Mouse (Mus musculus): ENCODE results near the gene Phf23. TPM values are rescaled to one million over a fixed set of nuclear protein-coding genes. Genes with fewer than 3 reads are reported as not detected.
A peak's percentile ranks its signal among the peaks of the same experiment; 100 is the strongest.
"Not testable (repeated sequence)": the region's sequence is repeated elsewhere in the genome, so short reads cannot be mapped to it uniquely, and the experiment has no call there.

Phf23 gene
- polyA plus RNA-seq, 1 experiment: 44.4 TPM

- H3K4me3 ChIP-seq (replicated peaks; ENCODE audit: insufficient read depth, low read depth, low read length): no peak overlapping the region
- H3K27ac ChIP-seq (ENCODE audit: insufficient read depth, low read length): no peak overlapping the region
- 38% methylated on average over 1 of the region's 1 CpGs for WGBS
- TF ChIP-seq CTCF (IDR thresholded peaks at IDR 0.05; ENCODE audit: borderline replicate concordance, insufficient read depth, low read depth, low read length) (no peak), POLR2A (IDR thresholded peaks at IDR 0.05; ENCODE audit: borderline replicate concordance, insufficient read depth, low read length) (no peak)
- no peak for DNase-seq
- H3K4me1 ChIP-seq (ENCODE audit: control insufficient read depth, insufficient read depth, low read length): no peaks in the 10 kb centered on the region
- peaks cover 2% of the 10 kb centered on the region; the same call in 1 of the 2 replicates for H3K27me3 ChIP-seq (ENCODE audit: control insufficient read depth, insufficient read depth, low read length)
Measured at GRCm38 (mm10) chr11:69952274-69952673, 43.3 kb upstream of the Phf23 start.

- no peaks in the 10 kb centered on the region for H3K4me1 ChIP-seq (ENCODE audit: control insufficient read depth, insufficient read depth, low read length)
- 62% methylated on average over 11 of the region's 11 CpGs for WGBS
Measured at GRCm38 (mm10) chr11:69953267-69953915, 42.2 kb upstream of the Phf23 start.

GRCm38 (mm10) chr11:69955618-69956017 is 40.0 kb upstream of the Phf23 start:
- H3K4me3 ChIP-seq (replicated peaks; ENCODE audit: insufficient read depth, low read depth, low read length); H3K27ac ChIP-seq (ENCODE audit: insufficient read depth, low read length); H3K4me1 ChIP-seq (ENCODE audit: control insufficient read depth, insufficient read depth, low read length); DNase-seq; H3K27me3 ChIP-seq (ENCODE audit: control insufficient read depth, insufficient read depth, low read length): not testable (repeated sequence)
- WGBS: 63% methylated on average over 4 of the region's 4 CpGs

More at GRCm38 (mm10) chr11:69953267-69953915, 42.2 kb upstream of the Phf23 start:
- Histone ChIP-seq H3K27ac (ENCODE audit: insufficient read depth, low read length) (no peak overlapping the region), H3K27me3 (ENCODE audit: control insufficient read depth, insufficient read depth, low read length) (no peaks in the 10 kb centered on the region; the same call in 1 of the 2 replicates), H3K4me3 (replicated peaks; ENCODE audit: insufficient read depth, low read depth, low read length) (no peak overlapping the region)
- no peak for DNase-seq
- TF ChIP-seq CTCF (IDR thresholded peaks at IDR 0.05; ENCODE audit: borderline replicate concordance, insufficient read depth, low read depth, low read length): no peak
- no peak for TF ChIP-seq POLR2A (IDR thresholded peaks at IDR 0.05; ENCODE audit: borderline replicate concordance, insufficient read depth, low read length)

GRCm38 (mm10) chr11:69956218-69956617 is 39.4 kb upstream of the Phf23 start:
- WGBS: 88% methylated on average over 1 of the region's 1 CpGs
- TF ChIP-seq POLR2A (IDR thresholded peaks at IDR 0.05; ENCODE audit: borderline replicate concordance, insufficient read depth, low read length) (no peak), CTCF (IDR thresholded peaks at IDR 0.05; ENCODE audit: borderline replicate concordance, insufficient read depth, low read depth, low read length) (no peak)
- DNase-seq: no peak

GRCm38 (mm10) chr11:69960616-69961015 is 35.0 kb upstream of the Phf23 start:
- Histone ChIP-seq H3K27ac (ENCODE audit: insufficient read depth, low read length) (no peak overlapping the region), H3K4me1 (ENCODE audit: control insufficient read depth, insufficient read depth, low read length) (no peaks in the 10 kb centered on the region), H3K4me3 (replicated peaks; ENCODE audit: insufficient read depth, low read depth, low read length) (no peak overlapping the region), H3K27me3 (ENCODE audit: control insufficient read depth, insufficient read depth, low read length) (peaks cover 3% of the 10 kb centered on the region; the same call in 1 of the 2 replicates)
- 20% methylated on average over 5 of the region's 5 CpGs for WGBS
- TF ChIP-seq CTCF (IDR thresholded peaks at IDR 0.05; ENCODE audit: borderline replicate concordance, insufficient read depth, low read depth, low read length) (0 out of 2 replicates have a peak, but pooled peaks have one; percentile 2), POLR2A (IDR thresholded peaks at IDR 0.05; ENCODE audit: borderline replicate concordance, insufficient read depth, low read length) (no peak)
- DNase-seq: no peak

More at GRCm38 (mm10) chr11:69956218-69956617, 39.4 kb upstream of the Phf23 start:
- H3K4me1 ChIP-seq (ENCODE audit: control insufficient read depth, insufficient read depth, low read length): no peaks in the 10 kb centered on the region
- no peak overlapping the region for H3K27ac ChIP-seq (ENCODE audit: insufficient read depth, low read length)
- no peak overlapping the region for H3K4me3 ChIP-seq (replicated peaks; ENCODE audit: insufficient read depth, low read depth, low read length)
- H3K27me3 ChIP-seq (ENCODE audit: control insufficient read depth, insufficient read depth, low read length): no peaks in the 10 kb centered on the region; the same call in 1 of the 2 replicates

GRCm38 (mm10) chr11:69961841-69962240 is 33.7 kb upstream of the Phf23 start:
- WGBS: 55% methylated on average over 5 of the region's 5 CpGs
- H3K4me3 ChIP-seq (replicated peaks; ENCODE audit: insufficient read depth, low read depth, low read length): no peak overlapping the region
- no peak overlapping the region for H3K27ac ChIP-seq (ENCODE audit: insufficient read depth, low read length)
- H3K4me1 ChIP-seq (ENCODE audit: control insufficient read depth, insufficient read depth, low read length): no peaks in the 10 kb centered on the region
- TF ChIP-seq POLR2A (IDR thresholded peaks at IDR 0.05; ENCODE audit: borderline replicate concordance, insufficient read depth, low read length) (no peak), CTCF (IDR thresholded peaks at IDR 0.05; ENCODE audit: borderline replicate concordance, insufficient read depth, low read depth, low read length) (no peak)
- no peak for DNase-seq
- H3K27me3 ChIP-seq (ENCODE audit: control insufficient read depth, insufficient read depth, low read length): peaks cover 5% of the 10 kb centered on the region; the same call in 1 of the 2 replicates

GRCm38 (mm10) chr11:69964650-69965270 is 30.8 kb upstream of the Phf23 start, which contains the start of gene Cldn7:
Gene Cldn7, plus strand, starts transcription at chr11:69964779.
- WGBS: 14% methylated on average over 24 of the region's 24 CpGs
- TF ChIP-seq POLR2A (IDR thresholded peaks at IDR 0.05; ENCODE audit: borderline replicate concordance, insufficient read depth, low read length) (no peak), CTCF (IDR thresholded peaks at IDR 0.05; ENCODE audit: borderline replicate concordance, insufficient read depth, low read depth, low read length) (no peak)
- no peak within 1 kb of the TSS for H3K27ac ChIP-seq (ENCODE audit: insufficient read depth, low read length)
- H3K4me1 ChIP-seq (ENCODE audit: control insufficient read depth, insufficient read depth, low read length): no peaks in the 10 kb centered on the region
- no peak for DNase-seq
- H3K27me3 ChIP-seq (ENCODE audit: control insufficient read depth, insufficient read depth, low read length): peaks cover 5% of the 10 kb centered on the region; the same call in 1 of the 2 replicates
- no peak within 1 kb of the TSS for H3K4me3 ChIP-seq (replicated peaks; ENCODE audit: insufficient read depth, low read depth, low read length)
